Mouse (Mus musculus) hindbrain, embryonic 14.5 days (tissue): ENCODE results near the gene Exoc5. TPM values are rescaled to one million over a fixed set of nuclear protein-coding genes. Genes with fewer than 3 reads are reported as not detected.
A peak's percentile ranks its signal among the peaks of the same experiment; 100 is the strongest.

Experiments used
- ATAC-seq: fragments of 200-750 bp; cut with Nextera tagmentation; 2 replicates; pipeline ENCODE4 v1.8.0; 2017; ENCODE audit warnings: moderate number of reproducible peaks, mild to moderate bottlenecking, moderate TSS enrichment, moderate library complexity; ENCODE audit not compliant: low FRiP score
- DNase-seq: peaks from one replicate; pipeline ENCODE4 v3.0.0-alpha.2; 2015; ENCODE audit warnings: low spot score
- H3K27ac ChIP-seq: fragments of 300-500 bp; sonication (generic); 2 replicates; pipeline ENCODE4 v1.5.1; 2014; ENCODE audit warnings: mild to moderate bottlenecking, moderate library complexity
- H3K27me3 ChIP-seq: fragments of 300-500 bp; sonication (generic); 2 replicates; pipeline ENCODE4 v1.6.1; 2014; ENCODE audit warnings: mild to moderate bottlenecking, low read length, mixed read lengths; ENCODE audit not compliant: control insufficient read depth, insufficient read depth
- H3K36me3 ChIP-seq: fragments of 300-500 bp; sonication (generic); replicated peaks from 2 replicates; pipeline ENCODE4 v1.6.1; 2014; ENCODE audit not compliant: control insufficient read depth, insufficient read depth
- H3K4me1 ChIP-seq: fragments of 300-500 bp; sonication (generic); replicated peaks from 2 replicates; pipeline ENCODE4 v1.6.1; 2014; ENCODE audit warnings: antibody characterized with exemption, low read length, mixed read lengths; ENCODE audit not compliant: control insufficient read depth, insufficient read depth
- H3K4me2 ChIP-seq: fragments of 300-500 bp; sonication (generic); replicated peaks from 2 replicates; pipeline ENCODE4 v1.6.1; 2014; ENCODE audit warnings: mild to moderate bottlenecking, moderate library complexity
- H3K4me3 ChIP-seq: fragments of 300-500 bp; sonication (generic); replicated peaks from 2 replicates; pipeline ENCODE4 v1.5.1; 2014; ENCODE audit warnings: mild to moderate bottlenecking, low read length
- H3K9ac ChIP-seq: fragments of 300-500 bp; sonication (generic); 2 replicates; pipeline ENCODE4 v1.6.1; 2014
- H3K9me3 ChIP-seq: fragments of 300-500 bp; sonication (generic); 2 replicates; pipeline ENCODE4 v1.6.1; 2016; ENCODE audit warnings: low read length; ENCODE audit not compliant: control insufficient read depth
- WGBS: fragments of 180-500 bp; shearing (Covaris S2); extraction: QIAGEN DNeasy Blood & Tissue Kit; methylation state at CpG from one replicate; pipeline ENCODE4 v1.1.7; 2014; 5-methylcytosine and 5-hydroxymethylcytosine counted together
- polyA plus RNA-seq: library from polyadenylated mRNA; unstranded; fragments of >200 nt; fragmentation: Nextera tagmentation; extraction: Ambion mirVana; gene quantifications from 2 replicates; pipeline ENCODE4 v1.2.1, GENCODE M21; 2014

Exoc5 gene
- polyA plus RNA-seq, 1 experiment from 2014 or later: 82.0 TPM

DNA sequence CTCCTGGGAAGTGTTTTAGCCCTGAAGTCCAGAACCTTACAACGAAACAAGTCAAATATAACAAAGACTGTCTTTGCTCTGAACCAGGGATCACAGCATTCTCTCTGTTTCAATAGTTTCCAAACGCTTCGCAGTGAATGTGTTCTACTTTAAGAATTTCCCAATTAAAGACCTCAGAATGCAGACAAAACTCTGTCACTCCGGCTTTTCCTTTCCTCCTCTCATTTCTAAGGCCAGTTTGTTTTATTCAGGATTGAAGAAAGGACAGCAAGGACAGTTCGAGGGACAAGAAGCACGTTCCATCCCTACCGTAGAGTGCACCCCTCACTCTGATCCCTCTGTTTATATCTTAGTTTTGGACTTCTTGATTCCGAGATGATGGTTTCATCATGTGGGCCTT, 76.6 kb downstream of the Exoc5 start:
- no peak overlapping the region for H3K4me3 ChIP-seq
- no peak overlapping the region for H3K9ac ChIP-seq
- peaks cover 11% of the 10 kb centered on the region; the same call in 1 of the 2 replicates for H3K4me1 ChIP-seq
- H3K4me2 ChIP-seq: no peak overlapping the region
- DNase-seq: no peak
- whole genome bisulfite sequencing: 60% methylated on average over 8 of the region's 8 CpGs
- no peak overlapping the region for H3K27ac ChIP-seq
- no peak for ATAC-seq
- no peaks in the 10 kb centered on the region for H3K36me3 ChIP-seq
- H3K27me3 ChIP-seq: no peaks in the 10 kb centered on the region
- no peaks in the 10 kb centered on the region for H3K9me3 ChIP-seq

DNA sequence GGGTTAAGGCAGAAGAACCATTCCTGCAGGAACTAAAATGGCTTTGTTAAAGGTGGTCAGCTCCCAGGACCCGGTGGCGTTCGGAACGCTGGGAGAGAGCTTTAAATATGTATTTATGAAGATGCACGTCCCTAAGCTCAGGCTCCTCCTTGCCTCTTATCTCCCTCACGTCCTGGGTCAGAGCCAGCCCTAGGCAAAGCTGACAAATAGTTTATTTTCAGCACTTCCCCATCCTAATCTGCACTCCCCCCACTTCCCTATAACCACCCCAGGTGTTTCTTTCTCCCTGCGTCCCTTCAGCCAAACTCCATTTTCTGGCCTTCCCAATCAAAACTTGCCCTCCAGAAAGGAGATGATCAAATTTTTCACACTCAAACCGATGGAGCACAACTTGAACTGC, 80.2 kb downstream of the Exoc5 start:
- H3K36me3 ChIP-seq: no peaks in the 10 kb centered on the region
- H3K4me1 ChIP-seq: peaks cover 4% of the 10 kb centered on the region; the same call in 1 of the 2 replicates
- H3K4me2 ChIP-seq: no peak overlapping the region
- no peak for DNase-seq
- WGBS: 70% methylated on average over 8 of the region's 8 CpGs
- no peak overlapping the region for H3K4me3 ChIP-seq
- H3K9ac ChIP-seq: no peak overlapping the region
- H3K27me3 ChIP-seq: no peaks in the 10 kb centered on the region
- H3K9me3 ChIP-seq: no peaks in the 10 kb centered on the region
- no peak overlapping the region for H3K27ac ChIP-seq
- ATAC-seq: no peak

DNA sequence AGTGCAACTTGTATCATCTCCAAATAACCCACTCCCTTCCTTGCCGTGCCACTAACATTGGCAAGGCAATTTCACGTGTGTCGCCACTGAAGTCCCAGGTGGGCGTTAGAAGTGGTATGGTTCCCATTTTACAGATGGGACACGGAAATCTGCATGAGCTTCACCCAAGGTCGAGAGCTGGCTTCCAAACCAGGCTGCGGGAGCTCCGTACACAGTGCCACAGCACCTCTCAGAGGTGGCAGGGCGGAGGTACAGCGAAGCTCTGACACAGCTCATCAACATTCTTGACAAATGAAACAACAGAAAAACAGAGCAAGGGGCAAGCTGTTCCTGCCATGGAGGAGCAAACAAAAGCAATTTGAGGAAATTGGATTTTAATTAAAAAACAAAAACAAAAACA, 80.8 kb downstream of the Exoc5 start:
- H3K4me3 ChIP-seq: no peak overlapping the region
- H3K9me3 ChIP-seq: no peaks in the 10 kb centered on the region
- no peaks in the 10 kb centered on the region for H3K4me1 ChIP-seq
- H3K27ac ChIP-seq: no peak overlapping the region
- H3K27me3 ChIP-seq: no peaks in the 10 kb centered on the region
- peak; percentile 46; the same call in 1 of the 2 replicates for ATAC-seq
- no peaks in the 10 kb centered on the region for H3K36me3 ChIP-seq
- H3K4me2 ChIP-seq: no peak overlapping the region
- peak; percentile 51 for DNase-seq
- H3K9ac ChIP-seq: no peak overlapping the region
- 46% methylated on average over 10 of the region's 10 CpGs for WGBS

DNA sequence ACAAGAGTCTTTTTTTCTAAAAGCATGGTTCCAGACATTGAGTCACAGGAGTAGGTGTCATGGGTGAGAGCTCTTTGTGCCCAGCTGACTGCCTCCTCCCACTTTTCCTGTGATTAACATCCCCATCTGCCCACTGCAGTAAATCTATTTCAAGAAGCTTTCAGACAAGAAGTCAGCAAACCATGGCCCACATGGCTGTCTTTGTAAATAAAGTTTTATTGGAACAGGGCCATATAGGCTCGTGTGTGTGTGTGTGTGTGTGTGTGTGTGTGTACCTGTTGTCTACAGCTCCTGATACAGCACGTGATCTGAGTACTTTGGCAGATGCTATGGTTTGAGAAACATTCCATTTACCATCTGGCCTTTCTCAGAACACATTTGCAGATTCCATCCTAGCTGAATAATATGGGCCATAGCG, 87.5 kb downstream of the Exoc5 start:
- no peak overlapping the region for H3K4me3 ChIP-seq
- WGBS: 68% methylated on average over 3 of the region's 3 CpGs
- no peak overlapping the region for H3K27ac ChIP-seq
- no peak overlapping the region for H3K4me2 ChIP-seq
- H3K9ac ChIP-seq: no peak overlapping the region
- no peak for DNase-seq
- no peaks in the 10 kb centered on the region for H3K36me3 ChIP-seq
- ATAC-seq: no peak
- no peaks in the 10 kb centered on the region for H3K27me3 ChIP-seq
- no peaks in the 10 kb centered on the region for H3K9me3 ChIP-seq
- H3K4me1 ChIP-seq: no peaks in the 10 kb centered on the region

DNA sequence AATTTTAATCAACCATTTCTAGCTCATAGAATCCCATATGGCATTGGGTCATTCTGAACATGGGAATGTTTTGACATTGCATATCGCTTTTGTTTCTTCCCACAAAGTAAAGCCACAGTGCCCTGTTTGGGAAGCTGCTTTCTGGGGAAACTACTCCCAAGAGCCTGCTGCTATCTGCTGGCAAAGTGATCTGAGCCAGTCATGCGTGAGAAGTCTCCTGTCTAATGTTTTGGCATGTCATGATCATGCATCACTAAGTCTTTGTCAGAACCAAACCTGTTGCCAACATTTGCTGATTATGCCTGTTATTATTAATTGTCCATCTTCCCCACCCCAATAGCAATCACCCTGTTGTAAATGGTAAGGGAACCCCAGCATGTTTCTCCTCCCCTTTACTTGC, 94.9 kb downstream of the Exoc5 start:
- DNase-seq (no peak), ATAC-seq (no peak)
- Histone ChIP-seq H3K9me3 (no peaks in the 10 kb centered on the region), H3K36me3 (no peaks in the 10 kb centered on the region), H3K4me2 (no peak overlapping the region), H3K4me1 (no peaks in the 10 kb centered on the region), H3K4me3 (no peak overlapping the region), H3K9ac (no peak overlapping the region), H3K27me3 (no peaks in the 10 kb centered on the region), H3K27ac (no peak overlapping the region; the same call in 1 of the 2 replicates)
- WGBS: 81% methylated on average over 2 of the region's 2 CpGs

DNA sequence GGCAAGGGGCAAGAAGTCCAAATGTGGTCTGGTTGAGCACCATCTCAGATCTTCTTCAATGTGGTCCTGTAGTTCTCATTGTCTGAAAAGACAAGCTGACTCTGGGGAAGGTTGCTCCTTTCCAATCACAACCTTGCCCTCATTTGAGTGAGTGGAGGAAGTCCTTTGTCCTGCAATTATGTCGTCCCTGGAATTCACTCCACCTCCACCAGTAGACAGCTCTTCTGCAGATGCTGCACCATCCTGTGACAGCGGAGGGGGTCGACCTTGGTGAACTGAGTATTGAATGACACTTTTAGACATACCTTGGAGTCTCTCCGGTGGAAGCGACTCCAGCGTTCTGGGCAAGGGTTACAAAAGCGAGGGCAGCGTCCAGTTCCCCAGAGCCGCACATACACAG, 97.8 kb downstream of the Exoc5 start:
- WGBS: 85% methylated on average over 9 of the region's 9 CpGs
- DNase-seq (no peak), ATAC-seq (no peak)
- H3K27me3 ChIP-seq: no peaks in the 10 kb centered on the region
- H3K9me3 ChIP-seq: no peaks in the 10 kb centered on the region
- no peak overlapping the region for H3K4me3 ChIP-seq
- H3K36me3 ChIP-seq: no peaks in the 10 kb centered on the region
- H3K9ac ChIP-seq: no peak overlapping the region
- H3K4me1 ChIP-seq: no peaks in the 10 kb centered on the region
- H3K4me2 ChIP-seq: no peak overlapping the region
- H3K27ac ChIP-seq: no peak overlapping the region

Other genes with a start within 250 kb of the Exoc5 start
- 26.4 and 26.6 TPM in 2 replicates for gene Ap5m1, start 556 bp downstream of the Exoc5 start, polyA plus RNA-seq
- 20.3 and 23.8 TPM in 2 replicates for gene Naa30, start 105.6 kb upstream of the Exoc5 start, polyA plus RNA-seq
- gene ccdc198, start 178.8 kb upstream of the Exoc5 start, polyA plus RNA-seq: 0.35 and 0.98 TPM in 2 replicates